Mouse (Mus musculus) neural tube, embryonic 10.5 days (tissue): ENCODE results near the gene Tor1aip2.
"Not testable (repeated sequence)": the region's sequence is repeated elsewhere in the genome, so short reads cannot be mapped to it uniquely, and the experiment has no call there.

Experiments
- DNase-seq: peaks from one replicate; pipeline ENCODE4 v3.0.0-alpha.2; 2017; ENCODE audit warnings: low spot score; ENCODE audit errors: extremely low spot score

Tor1aip2 gene

DNA sequence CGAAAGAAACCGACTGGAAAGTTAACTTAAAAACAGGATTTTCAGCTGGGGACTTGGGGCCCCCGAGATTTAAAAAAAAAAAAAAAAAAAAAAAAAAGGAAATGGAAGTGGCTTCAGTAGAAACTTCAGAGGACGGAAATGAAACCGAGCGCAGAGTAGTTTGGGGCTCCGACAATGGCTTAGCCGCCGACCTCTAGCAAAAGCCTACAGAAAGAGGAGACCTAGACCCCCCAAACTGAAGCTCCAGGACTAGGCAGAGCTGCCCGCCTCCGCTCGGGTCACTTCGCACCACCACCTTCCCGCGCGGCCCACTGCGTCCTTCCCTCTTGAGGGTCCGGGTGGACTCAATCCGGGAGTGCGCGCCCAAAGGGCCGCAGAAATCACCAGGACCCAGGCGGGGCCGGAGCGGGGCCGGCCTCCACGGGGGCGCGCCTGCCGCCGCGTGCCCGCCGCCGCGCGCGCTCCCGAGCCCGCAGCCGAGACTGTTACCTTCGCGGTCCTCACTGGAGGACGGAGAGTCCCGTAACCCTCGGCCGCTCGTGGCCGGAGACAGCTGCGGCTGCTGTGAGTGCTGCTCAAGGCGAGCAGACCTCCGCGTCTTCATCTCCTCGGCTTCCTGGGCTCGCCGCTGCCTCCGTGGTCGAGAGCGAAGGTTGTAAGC lies at the start of gene Tor1aip2:
TSS of gene Tor1aip2 (plus strand) at position 135 of the 661 bp plus-strand sequence.
- DNase-seq, result peak; percentile 93

DNA sequence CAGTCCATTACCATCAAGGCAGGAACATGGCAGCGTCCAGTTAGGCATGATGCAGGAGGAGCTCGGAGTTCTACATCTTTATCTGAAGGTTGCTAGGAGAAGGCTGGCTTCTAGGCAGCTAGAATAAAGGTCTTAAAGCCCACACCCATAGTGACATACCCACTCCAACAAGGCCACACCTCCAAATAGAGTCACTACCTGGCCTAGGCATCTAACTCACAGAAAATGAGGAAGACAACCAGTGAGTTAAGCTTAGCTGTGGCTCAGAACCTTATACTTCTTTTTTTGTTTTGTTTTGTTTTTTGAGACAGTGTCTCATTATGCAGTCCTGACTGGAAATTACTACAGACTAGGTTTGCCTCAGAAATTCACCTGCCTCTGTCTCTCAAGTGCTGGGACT lies 47.6 kb upstream of the Tor1aip2 start:
- no peak for DNase-seq

DNA sequence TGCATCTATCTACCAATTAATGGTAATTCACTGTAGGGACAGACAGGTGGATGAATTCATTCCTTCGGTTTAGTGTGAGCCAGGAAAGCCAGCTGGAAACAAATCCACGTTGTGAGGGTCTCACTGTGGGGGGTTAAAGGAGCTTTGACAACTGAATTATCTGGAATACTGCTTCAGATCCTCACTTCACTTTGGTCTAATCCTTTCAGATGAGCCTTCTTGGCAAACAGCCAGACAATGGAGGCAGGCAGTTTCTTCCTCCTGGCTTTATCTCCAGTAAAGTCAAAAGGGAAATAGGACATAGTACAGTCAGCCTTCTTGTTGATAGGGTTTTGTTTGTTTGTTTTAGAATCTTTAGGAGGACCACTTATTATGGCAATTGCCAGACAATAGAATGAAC lies 45.8 kb upstream of the Tor1aip2 start:
- DNase-seq, result no peak

DNA sequence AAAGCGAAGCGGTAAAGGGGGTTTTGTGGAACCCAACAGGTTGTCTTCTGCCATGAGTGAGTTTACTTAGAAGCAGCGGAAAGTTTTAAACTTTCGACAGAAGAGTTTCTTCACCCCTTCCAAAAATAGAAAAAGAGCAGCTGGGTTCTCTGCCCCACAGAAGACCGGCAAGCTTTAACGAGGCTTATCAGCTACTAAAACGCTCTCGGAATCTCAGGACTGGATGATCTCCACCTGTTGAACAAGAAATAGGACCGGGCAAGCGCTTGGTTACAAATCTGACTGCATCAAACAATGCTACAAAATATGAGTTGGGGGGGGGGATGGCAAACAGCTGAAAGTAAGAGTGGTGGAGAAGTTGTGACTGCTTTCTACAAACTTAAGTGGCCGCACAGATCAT lies 44.8 kb upstream of the Tor1aip2 start:
- DNase-seq, result no peak

DNA sequence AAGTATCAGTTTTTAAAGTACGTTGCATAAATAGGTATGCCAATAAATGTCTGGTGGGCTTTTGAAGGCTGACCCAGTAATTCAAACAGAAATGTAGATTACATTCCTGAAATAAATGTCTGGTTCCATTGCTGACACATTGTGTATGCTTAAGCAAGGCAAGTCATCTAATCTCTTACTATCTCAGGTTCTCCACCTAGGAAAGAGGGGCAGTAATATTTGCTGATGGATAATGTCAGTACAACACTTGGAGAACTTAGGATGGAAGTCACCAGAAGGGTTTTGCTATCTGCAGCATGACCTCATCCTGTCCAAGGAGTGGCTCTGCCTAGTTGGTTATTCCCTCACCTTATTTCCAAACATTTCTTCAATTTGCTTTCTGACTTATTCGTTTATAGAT lies 40.7 kb upstream of the Tor1aip2 start:
- no peak for DNase-seq

DNA sequence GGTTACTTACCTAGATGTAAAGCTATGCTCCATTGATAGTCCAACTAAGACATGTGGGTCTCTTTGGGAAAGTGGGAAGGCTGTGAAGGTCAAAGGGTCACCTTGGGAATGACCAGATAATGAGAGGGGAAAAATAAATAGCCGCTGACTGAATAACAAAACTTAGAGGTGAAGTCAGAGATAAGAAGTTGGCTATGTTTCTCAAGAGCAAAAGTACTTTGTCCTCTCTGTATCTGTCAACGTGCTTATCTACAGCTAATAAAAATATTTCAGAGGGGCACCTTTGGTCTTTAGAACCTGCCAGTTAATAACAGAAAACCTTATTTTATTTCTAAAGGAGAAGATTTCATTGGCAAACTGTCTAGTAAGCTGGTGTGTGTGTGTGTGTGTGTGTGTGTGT lies 39.6 kb upstream of the Tor1aip2 start:
- no peak for DNase-seq

DNA sequence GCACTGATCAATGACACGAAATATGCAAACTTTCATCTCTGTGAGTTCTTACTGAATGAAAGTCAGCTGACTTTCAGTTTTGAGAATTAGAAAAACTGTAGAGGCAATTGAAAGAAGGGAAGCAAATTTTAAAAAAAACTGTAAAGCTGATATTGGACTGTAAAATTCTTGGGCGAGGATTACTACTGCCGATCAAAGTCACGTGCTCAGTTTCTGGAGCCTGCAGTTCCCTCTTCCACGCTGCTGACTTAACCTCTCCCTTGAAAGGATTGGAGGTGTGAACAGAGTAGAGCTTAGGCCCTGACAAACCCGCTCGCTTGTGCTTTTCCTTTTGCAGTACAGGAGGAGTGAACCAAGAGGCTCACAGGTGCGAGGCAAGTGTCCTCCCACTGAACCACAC lies 32.8 kb upstream of the Tor1aip2 start:
- no peak for DNase-seq

DNA sequence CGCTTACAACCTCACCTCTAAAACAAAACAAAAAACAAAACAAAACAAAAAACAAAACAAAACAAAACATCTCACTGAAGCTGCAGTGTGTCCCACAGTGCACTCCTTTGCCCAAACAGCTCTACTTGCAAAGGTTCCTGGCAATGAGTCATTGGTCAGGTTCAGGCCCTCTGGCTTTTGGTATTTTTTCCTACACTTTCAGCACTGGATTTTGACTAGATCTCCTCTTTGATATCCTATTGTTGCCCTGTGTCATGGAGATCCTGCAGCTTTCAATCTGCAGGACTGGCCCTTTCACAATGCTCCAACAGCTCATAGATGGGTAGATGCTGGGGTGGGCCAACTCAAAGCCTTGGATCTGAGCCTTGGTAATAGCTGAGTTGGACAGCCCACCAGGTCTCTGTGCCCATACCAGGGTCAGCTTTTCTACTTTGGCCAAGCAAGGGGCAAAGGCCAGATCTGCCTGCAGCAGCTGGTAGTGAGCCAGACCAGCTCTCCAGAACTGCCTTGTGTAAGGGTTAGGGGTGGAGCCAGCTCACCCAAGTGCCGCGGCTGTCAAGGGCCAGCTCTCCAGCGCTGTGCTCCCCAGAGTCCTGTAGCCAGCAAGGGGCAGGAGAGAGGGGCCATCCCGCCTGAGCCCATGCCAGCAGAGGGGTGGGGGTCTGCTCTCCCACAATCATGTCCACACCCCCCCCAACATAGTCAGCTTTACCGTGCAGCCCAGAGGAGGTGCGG lies 31.8 kb upstream of the Tor1aip2 start:
- DNase-seq, result no peak

DNA sequence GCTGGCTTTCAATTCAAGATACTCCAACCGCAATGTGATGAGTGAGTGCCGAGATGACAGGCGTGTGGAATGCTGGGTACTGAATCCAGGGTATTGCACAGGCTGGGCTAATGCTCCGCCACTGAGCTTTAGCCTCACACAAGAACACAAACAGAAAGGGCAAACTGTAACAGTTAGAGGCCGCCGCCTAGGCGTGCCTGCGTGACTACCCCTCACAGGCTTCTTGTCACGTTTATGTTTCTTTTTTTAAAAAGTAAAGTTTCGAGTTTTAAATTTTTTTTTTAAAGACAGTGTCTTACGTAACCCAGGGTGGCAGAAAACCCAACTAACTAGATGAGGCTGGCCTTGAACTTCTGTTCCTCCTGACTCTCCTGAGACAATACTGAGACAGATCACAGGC lies 29.3 kb upstream of the Tor1aip2 start:
- no peak for DNase-seq

DNA sequence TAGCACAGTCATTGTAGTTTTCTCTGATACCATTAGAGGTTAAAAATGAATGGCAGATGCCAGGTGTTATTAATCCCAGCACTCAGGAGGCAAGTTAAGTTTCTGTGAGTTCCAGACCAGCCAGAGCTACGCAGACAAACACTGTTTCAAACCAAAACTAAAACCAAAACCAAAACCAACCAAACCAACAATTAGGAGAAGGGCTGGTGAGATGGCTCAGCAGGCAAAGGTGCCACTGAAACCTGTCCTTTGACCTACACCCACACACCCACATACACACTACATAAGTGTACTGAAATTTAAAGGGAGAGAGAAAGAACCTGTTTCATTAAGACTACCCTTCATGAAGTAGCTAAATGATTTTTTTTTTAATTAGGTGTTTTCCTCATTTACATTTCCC lies 26.2 kb upstream of the Tor1aip2 start:
- no peak for DNase-seq

DNA sequence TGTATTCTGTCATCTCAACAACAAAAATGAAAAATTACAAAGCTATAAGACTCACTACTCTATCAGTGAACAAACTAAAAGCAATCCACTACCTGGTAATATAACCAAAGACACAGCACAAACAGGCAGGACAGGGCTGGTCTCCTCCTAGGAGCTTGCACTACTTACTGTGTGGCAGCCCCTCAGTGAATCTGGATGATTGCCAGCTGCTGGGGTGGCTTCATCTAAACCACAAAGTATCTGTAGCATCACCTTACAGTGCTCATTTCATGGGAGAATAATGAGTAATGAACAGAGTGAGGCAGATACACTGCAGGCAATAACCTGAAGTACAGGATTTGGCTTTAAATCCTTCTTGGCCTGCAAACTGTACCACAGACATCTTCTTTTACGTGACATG lies 15.4 kb upstream of the Tor1aip2 start:
- no peak for DNase-seq

DNA sequence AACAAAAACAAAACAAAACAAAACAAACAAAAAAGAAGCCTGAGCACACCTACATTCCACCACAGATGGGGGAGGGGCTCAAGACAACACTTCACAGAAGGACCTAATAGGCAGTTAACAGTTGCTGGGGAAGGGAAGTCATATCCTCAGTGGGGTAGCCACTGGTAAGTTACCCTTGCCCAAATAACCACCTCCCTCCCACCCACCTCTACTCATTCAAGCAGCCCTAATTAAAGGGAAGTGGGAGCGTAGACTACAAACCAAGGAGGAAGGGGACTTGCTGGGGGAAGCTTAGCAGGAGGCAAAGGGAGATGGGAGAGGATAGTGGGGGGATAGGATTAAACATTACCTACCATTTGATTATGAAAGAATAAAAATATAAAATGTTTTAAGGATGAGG lies 14.8 kb upstream of the Tor1aip2 start:
- DNase-seq, result no peak

DNA sequence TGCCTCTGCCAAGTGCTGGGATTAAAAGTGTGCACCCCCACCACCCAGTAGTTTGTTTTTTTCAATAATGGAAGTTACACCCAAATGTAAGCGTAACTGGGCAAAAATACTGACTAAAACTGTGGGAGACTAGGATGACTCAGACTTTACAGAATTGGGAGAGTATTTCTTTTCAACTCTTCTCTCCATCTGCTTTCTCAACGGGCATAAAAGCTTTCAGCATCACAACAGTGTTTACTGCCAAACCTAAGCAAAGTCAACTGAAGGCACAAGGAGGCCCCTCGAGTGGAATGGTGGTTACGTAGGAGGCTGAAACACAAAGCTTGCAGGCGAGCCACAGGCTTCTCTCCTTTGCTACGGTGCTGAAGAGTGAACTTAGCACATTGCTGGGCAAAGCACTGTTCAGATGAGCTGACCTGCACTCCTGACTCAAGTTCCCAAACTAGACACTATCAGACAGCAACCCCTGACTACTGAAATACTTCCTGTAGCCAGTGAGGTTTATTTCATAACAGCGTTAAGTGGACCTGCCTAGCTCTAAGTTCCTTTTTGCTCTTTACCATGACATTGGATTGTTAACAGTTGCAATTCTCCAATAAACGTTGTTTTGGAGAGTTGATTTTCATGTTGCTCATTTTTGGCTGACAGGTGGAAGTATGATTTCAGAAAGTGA lies 10.2 kb upstream of the Tor1aip2 start:
- DNase-seq, result no peak

DNA sequence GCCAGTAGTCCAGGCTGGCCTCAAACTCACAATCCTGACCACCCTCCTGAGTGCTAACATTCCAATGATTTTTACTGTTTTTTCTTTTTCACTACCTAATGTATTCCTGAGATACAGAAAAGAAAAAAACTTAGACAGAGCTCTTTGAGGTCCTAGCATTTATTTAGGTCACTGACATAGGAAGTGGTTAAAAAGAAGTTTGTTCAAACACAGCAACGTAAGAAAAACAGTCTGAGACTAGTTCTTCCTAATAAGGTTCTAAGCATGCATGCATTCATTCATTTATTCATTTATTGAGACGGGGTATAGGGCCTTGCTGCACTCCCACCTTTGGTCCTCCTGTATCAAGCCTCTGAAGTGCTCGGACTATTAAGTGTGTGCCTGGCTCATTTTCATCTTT lies 7.4 kb upstream of the Tor1aip2 start:
- no peak for DNase-seq

DNA sequence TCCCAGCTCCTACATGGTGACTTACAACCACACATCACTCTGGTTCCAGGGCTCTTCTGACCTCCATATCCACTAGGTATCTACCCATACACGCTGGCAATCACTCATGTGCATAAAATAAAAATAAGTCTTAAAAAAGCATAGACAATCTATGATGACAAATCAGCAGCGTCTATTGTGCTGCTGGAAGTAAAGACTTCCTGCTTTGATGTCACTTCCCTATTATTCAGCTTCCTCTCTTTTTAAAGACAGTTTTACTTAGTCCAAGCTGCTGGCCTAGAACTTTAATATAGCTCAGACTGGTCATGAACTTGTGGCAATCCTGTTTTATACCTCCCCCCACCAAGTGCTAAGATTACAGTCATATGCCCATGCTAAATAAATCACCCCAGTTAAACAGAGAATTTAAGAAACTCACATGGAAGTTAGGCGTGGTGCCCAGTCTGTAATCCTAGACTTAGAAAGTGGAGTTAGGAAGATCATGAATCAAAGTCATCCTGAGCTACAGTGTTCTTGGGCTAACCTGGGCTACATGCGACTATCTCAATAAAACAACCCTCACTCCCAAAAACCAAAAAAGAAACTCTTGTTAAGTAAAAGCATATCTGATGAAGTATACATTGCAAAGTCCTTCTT lies 6.7 kb upstream of the Tor1aip2 start:
- DNase-seq, result no peak

DNA sequence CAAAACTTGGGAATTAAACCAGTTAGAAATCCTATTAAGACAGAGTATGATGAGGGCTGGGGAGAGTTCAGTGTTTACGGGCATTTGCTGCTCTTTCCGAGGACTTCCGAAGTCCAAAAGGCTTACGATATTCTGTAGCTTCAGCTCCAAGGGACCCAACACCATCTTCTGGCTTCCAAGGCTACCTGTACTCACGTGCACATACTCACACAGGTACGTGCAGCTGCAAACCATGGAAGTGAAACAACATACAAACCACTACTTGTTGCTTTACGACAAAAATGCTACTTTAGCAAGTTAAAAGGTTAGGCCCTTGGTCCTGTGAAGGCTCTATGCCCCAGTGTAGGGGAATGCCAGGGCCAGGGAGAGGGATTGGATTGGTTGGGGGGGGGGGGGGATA lies 1.3 kb upstream of the Tor1aip2 start:
- no peak for DNase-seq

DNA sequence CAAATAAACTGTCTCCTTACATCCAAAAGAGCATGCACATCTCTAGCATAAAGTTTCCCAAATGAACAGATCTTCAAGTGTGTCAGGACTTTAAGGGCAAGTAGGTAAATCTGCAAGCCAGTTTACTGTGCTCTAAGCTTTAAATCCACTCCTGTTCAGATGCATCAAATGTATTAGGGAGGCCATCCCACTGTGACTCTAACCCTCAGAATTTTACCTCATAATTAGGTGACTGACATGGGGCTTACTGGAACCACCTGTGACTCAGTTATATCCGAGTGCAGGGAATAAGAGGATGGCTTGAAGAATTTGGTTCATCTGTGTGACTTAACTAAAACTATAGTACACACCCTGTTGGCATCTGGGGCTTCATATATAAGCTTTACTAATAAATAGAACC lies 542 bp upstream of the Tor1aip2 start:
- DNase-seq, result no peak

DNA sequence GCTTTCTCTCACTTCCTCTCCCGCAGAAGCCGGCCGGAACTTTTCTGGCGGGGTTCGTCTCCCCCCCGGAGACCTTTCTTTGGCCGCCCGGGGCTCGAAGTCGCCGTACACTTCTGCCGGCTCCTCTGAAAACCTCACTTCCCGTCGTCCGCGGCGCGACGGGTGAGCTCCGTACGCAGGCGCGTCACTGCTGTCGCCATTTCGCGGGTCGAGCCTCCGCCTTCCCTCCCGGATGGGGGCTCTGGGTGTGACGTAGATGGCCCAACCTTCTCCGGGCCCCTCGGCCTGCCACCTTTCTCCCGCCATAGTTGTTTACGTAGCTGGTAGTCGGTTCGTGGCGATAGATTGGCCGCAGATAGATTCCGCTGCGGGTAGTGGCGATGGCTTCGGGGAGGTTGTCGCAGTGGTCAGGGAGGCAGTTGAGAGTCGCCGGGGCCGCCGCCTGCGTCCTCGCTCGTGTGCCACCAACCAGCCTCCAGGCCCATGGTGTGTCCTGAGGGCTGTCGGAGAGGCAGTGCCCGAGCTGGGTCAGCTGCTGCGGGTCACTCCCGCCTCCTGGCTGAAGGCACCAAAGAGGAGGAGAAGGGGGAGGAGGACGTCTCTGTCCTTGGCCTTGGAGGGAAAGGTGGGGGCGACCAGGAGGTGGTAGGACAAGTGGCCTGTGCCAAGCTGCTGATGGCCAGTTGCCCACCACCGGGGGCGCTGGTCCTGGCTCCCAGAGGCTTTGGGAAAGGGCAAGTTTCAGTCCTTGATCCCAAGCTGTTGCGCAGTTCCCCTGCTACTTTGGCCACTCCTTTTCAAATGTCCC lies 931 bp downstream of the Tor1aip2 start, which contains the start of gene Tor1aip1:
TSS of gene Tor1aip1 (minus strand) at position 551 of the 808 bp plus-strand sequence.
- peak; percentile 96 for DNase-seq

DNA sequence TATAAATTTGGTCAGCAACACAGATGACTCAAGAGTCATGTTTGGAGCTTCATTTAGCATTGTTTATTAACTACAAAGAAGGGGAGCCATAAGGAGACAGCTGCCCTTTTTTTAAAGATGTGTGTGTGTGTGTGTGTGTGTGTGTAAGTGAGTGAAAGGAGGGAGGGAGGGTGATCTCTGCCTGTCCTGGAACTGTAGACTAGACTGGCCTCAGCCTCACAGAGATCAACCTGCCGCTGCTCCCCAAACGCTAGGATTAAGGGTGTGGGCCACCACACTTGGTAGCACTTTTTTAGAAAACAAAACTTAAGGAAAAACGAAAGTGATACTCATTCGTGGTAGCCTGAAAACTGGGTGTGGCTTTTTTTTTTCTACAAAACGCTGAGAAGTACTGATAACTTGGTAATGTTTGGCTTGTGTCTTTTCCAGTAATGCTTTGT lies 2.0 kb downstream of the Tor1aip2 start:
- no peak for DNase-seq

DNA sequence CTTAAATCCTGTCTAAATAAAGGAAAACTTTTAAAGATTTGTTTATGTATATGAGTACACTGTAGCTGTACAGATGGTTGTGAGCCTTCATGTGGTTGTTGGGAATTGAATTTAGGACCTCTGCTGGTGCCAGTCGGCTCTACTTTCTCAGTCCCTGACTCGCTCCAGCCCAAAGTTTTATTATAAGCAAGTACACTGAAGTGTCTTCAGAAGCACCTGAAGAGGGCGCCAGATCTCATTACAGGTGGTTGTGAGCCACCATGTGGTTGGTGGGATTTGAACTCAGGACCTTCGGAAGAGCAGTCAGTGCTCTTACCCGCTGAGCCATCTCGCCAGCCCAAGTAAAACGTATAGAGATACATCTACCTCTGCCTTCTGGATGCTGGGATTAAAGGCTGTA lies 4.8 kb downstream of the Tor1aip2 start:
- not testable (repeated sequence) for DNase-seq

DNA sequence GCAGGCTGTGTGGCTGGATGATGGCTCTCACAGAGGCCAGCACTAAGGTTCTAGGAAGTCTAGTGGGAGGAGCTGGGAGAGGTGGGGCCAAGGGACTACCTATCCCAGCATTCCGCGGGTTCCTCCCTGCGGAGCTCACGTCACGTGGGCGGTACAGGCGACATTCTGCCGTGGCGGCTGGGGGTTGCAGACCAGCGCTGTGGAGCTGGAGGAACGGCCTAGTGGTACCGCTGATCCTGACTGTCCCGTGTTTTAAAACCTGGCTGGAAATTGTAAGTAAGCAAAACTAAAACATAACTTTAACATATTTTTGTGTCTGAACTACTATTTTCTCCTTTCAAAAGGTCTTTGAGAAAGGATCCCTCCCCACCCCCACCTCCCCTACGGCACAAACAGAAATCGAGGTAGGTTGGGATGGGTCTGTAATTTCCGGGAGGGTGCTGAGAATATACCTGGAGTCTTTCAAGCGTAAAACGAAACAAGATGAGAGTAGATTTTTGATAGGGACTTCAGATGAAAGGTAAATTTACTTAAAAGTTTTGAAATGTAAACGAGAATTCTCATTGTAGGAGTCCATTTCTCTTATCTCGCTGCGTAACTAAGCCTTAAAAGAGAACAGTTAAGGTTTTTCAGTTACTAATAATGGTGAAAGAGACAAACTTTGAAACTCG lies 5.7 kb downstream of the Tor1aip2 start:
- DNase-seq, result peak; percentile 89
